Mouse (Mus musculus) embryonic fibroblast, embryonic 13.5 days (primary cell): Measurements from ENCODE around the gene Gucy2g.

Source experiments
- CTCF ChIP-seq: IDR thresholded peaks from 2 replicates; pipeline ENCODE4 v1.5.1; 2011; ENCODE audit warnings: mild to moderate bottlenecking, control low read depth, low read length, moderate library complexity, borderline replicate concordance; ENCODE audit not compliant: insufficient read depth
- POLR2A ChIP-seq: IDR thresholded peaks from 2 replicates; pipeline ENCODE4 v1.6.1; 2011; ENCODE audit warnings: low read depth, mild to moderate bottlenecking, control low read depth, low read length, moderate library complexity

GRCm38 (mm10) chr19:55276100-55276499 lies 35.1 kb upstream of the Gucy2g start:
- TF ChIP-seq CTCF = no peak
- no peak for TF ChIP-seq POLR2A
